Mouse (Mus musculus) layer of hippocampus, adult 6 months (tissue): ENCODE data around the gene Kcnd2. TPM values are rescaled to one million over a fixed set of nuclear protein-coding genes. Genes with fewer than 3 reads are reported as not detected.

ENCODE experiments used
- long read RNA-seq, 2 experiments: library from polyadenylated mRNA; unstranded; transcript quantifications; one replicate each; pipeline ENCODE4 v2.0.0; 2019 to 2020
- polyA plus RNA-seq: library from polyadenylated mRNA; unstranded; fragments of <200 nt; fragmentation: Nextera tagmentation; gene quantifications from 2 replicates; pipeline ENCODE4 v1.2.3, GENCODE M21; 2021

Gene Kcnd2
- polyA plus RNA-seq, result 15.8 and 16.6 TPM in 2 replicates
- long read RNA-seq, experiment 1, partial matches to known transcripts, result 8 of 32 reads
- long read RNA-seq, experiment 1, other reads (novel, unspliced or antisense), result 24 of 32 reads
- long read RNA-seq, experiment 2, partial matches to known transcripts, result 9 of 46 reads
- long read RNA-seq, experiment 2, other reads (novel, unspliced or antisense), result 37 of 46 reads

GRCm38 (mm10) chr6:21215491-21216191 is at the start of gene Kcnd2:
TSS of gene Kcnd2 (plus strand) at chr6:21215503.

